Mouse (Mus musculus) c-Kit-positive CD71-positive TER-119-positive erythroid progenitor cells, embryonic 14.5 days (primary cell): Measurements from ENCODE around the gene Ccser2.

Experiments used
- DNase-seq: peaks from one replicate; pipeline ENCODE4 v3.0.0-alpha.2; 2013; ENCODE audit warnings: low spot score

Ccser2 gene

DNA sequence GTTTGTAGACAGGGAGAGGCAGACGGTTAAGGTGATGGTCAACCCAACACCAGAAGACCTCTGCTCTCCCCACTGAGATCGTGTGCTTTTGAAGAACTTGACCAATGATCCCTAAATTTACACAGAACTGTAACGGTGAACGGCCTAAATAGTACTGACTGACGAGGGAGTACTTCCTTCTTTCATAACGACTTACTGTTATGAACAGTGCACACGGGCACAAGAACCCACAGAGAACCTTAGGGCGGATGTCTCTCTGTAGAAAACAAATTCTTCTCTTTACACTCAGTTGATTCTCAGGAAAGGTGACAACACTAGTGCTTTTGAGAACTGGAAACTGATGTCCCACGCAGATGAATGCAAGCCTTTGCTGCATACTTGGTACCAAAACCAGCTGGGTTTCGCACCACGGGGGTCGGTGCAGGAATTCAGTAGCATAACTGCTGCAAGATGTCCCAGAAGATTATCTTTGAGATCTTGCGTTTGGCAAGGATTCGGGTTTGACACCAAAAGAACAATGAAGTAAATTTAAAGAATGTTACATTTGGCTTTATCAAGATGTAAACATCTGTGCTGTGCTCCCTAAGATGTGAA, 99.7 kb downstream of the Ccser2 start:
- DNase-seq, result no peak

- DNase-seq, result peak; percentile 44
Measured at GRCm38 (mm10) chr14:36866966-36867700, 101.4 kb downstream of the Ccser2 start.

- DNase-seq, result peak; percentile 59
Measured at GRCm38 (mm10) chr14:36863877-36864489, 104.6 kb downstream of the Ccser2 start.

DNA sequence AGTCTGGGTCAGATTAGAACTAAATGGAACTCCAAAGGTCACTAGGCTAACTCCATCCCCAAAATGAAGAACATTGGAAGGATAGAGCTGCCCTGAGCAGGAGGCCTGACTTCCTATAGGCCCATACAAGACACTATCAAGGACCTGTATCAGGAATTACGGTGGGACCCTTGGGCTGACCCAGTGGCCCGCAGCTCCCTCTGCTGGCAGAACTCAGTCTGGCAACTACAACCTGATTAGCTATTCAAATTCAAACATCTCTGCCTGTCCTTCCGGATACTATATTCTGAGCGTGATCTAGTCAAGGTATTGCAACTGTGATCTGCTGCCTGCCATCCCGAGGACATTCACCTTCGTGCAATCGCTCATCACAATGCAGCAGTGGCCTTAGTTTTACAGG, 106.2 kb downstream of the Ccser2 start:
- DNase-seq, result no peak

GRCm38 (mm10) chr14:36858932-36859331, 109.6 kb downstream of the Ccser2 start:
- DNase-seq, result no peak

GRCm38 (mm10) chr14:36852972-36853371, 115.6 kb downstream of the Ccser2 start:
- DNase-seq, result no peak

GRCm38 (mm10) chr14:36848860-36849259, 119.7 kb downstream of the Ccser2 start:
- DNase-seq, result no peak
